Mouse (Mus musculus) embryo, embryonic 10 days (tissue): ENCODE results near the gene Prss46.

Experiments used
- DNase-seq: peaks from one replicate; pipeline ENCODE4 v3.0.0-alpha.2; 2015; ENCODE audit warnings: low spot score

The Prss46 gene

DNA sequence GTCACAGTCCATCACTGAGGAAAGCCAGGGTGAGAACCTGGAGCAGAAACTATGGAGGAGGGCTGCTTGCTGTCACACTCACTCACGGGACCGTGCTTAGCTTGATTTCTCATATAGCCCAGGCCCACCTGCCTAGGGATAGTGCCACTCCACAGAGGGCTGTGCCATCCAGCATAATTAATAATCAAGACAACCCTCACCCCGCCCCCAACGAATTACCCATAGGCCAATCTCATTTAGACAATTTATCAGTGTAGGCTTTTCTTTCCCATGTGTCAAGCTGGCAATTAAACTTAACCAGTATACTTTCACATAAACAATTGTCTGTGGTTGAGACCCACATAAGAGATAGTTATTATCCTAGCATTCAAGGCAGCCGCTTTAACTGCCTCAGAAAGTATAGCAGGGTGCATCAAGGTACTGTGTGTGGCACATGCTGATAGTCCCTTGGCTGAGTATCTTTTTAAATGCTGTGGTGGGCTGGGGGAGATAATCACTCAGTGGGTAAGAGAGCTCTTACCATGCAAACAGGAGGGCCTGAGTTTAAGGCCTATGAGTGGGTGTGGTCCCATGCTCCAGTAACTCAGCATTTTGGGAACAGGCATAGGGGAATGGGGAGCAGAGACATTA lies 14.8 kb downstream of the Prss46 start:
- no peak for DNase-seq

DNA sequence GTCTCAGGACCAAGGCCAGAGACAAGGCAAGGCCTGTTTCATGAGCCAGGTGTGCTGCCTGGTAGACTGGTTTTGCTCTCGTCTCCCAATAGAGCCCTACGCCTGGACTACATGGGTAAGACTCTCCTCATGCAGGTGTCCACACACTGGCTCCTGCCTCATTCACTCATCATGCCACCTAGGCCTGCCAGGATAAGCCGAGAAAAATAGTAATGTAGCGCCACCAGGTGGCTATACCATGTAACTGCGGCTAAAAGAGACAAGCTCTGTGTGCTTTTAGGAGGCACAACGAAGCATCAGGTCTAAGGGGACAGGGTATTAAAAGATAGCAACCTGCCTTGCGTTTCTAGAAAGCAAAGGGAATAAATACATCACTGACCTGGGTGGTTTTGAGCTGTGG lies 26.7 kb downstream of the Prss46 start:
- DNase-seq: peak; percentile 76

DNA sequence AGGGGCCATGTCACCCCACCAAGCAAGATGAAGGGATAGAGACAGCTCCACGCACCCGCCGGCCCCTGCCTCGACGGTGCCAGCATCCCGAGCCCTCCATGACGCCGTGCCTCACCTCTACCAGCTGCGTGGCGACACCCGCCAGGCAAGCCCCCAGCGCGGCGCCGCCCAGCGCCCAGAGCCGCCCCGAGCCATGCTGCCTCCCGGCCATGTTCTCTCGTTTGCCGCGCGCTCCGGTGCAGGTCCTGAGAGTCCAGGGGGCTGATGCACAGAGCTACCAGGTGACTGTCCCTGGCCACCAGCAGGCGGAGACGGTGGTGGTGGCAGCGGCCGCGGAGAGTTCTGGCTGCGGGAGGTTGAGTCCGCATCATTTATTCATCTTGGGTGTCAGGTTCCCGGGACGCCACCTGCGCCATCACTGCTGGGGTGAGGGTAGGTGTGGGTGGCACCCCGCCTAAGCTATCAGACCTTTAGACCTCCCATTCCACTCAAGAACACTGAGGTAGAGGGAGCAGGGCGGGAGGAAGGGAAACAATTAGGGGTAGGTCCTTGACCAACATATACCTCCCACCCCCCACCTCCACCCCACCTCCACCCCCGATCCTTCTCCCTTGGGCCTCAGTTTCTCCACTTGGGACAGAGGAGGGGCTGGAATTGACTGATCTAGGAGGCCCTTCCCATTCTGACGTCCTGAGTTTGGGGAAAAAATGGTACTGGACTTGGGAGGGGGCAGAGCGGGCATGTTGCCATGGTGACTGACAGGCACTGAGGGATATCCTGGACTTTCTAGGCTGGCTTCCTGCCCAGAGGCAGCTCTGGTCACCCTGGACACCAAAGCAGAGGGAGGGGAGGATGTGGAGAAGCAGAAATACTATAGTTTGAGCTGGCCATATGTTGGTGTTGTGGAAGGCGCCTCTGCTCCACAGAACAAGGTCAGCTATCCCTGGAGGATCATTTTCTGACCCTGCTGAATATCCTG lies 29.7 kb downstream of the Prss46 start:
- peak; percentile 39 for DNase-seq

DNA sequence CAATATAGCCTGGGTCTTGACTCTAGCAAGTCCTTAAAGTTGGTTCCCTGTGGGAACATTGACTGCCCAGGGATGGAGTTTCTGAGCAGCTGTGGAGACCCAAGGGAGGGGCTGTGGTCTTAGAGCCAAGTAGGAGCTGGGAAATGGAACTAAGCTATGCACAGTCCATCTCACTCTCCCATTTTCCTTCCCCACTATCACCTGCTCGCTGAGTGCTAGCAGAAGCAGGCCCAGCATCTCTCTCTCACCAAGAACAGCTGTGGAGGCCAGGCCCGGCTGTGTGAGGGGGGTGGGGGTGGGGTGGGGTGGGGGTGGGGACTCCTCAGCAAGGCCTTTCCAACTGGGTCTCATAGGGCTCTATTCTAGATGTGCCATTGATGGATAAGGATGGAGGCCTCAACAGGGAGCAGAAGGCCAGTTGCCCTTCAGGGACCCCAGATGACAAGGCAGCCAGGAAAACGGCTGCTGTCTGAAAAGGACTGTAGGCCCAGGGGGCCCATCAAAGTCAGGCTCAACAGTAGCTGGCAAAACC lies 30.4 kb downstream of the Prss46 start:
- DNase-seq: no peak

DNA sequence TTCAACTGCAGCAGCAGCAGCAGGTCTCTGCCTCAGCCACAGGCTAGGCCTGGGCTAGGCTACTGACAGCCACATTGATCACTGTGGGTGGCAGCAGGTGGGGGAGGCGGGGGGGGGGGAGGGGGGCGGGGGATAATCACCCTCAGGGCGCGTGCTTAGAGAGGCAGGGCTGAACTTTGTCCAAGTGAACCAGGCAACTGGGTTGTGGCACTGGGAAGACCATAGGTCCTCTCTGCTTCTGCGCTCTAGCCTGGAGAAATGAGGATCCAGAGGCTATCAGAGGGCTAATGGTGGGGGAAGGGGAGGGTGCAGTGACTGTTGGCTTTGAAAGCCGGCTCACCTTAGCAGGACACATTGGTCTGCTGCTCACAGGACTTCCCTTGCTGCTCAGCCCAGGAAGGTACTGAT lies 31.0 kb downstream of the Prss46 start:
- DNase-seq: peak; percentile 39

DNA sequence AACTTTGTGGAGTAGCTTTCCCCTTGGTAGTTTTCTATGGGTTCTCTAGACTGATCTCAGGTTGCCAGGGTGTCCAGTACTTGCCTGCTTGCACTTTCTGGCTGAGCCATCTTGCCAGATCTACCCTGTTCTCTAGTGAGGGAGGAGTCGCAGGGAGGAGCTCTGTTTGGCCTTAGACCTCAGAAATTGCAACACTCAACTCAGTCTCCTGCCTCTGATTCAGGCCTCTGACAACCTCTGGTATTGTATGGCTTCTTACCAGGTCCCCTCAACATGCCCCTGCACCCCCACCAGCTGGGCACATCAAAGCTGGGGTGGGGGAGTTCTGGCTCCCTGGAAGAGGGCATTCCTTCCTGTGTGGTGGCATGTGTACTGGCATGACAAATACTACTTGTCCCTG lies 33.0 kb downstream of the Prss46 start:
- DNase-seq: no peak

DNA sequence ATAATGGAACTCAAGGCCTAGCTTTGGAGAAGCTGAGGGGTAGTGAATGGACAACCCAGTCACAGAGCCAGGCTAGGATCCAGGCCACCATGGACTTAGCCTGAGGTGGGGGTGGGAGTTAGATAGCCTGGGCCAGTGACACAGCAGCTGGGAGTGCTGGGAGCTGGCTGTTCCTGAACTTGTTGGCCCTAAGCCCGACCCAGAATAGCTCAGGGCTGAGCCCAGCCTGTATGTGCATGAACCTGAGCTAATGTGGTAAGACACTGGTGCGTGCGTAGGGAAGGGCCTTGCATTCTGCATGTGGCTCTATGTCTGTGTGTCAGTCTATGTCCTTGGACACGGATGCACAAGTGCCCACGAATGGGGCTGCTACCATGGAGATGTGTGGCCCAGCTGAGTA lies 33.6 kb downstream of the Prss46 start:
- DNase-seq: no peak

DNA sequence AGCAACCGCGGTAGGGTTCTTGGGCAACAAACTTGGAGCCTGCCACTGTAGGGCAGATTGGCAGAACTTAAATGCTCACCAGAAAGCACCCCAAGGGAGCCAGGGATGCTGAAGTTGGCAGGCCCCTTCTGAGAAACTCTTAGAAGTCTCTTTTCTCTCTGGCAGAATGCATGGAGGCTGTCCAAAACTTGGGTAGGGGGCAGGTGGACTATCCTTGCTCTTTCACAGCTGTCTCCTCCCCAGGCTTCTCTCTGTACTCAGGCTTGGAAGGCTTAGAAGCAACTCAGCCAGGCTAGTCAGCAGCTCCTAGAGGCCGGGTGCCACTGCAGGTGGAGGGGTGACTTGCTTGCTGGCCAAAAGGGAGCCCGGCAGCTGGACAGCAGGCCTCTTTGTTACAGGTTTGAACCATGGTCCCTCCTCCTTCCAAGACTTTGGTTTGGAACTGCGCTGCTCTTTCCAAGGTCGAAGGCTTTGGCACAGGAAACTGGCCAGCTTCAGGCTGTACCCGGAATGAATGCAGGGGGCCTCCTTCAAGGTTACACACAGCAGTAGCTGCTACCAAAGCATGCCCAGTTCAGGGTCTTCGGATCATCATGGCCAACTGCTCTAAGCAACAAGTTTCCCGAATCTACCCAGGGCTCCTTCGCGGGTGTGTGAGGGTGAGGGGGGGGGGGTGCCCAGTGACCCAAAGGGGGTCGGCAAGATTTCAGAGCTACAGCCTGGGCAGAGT lies 35.0 kb downstream of the Prss46 start, which contains the start of gene Als2cl:
Gene Als2cl (plus strand): TSS at position 680 of the 730 bp plus-strand sequence.
- peak; percentile 31 for DNase-seq

DNA sequence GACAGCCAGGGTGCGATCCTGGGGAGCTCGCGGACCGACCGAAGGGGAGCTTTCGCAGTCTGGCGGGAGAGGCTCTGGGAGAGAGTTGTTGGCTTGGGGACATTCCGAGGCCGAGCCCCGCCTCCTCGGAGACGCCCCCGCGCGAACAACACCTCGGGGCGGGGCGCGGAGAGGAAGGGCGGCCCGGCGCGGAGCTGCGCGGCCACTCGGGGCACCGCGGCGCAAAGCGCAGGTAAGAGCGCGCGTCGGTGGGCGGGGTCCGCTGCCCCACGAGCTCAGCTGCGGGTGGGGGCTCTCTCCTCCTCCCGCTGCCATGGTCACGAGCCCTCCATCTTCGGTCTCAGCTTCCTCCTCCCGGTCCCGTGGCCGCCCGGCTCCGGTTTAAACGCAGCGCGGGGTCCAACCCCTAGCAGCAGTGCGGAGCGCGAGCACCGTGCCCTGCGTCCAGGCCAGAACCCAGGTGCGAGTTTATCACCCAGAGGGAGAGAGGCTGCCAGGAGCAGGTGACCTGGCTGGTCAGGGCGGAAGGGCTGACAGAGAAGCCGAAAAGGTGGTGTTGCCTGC lies 35.8 kb downstream of the Prss46 start, which contains the start of gene Tmie:
Gene Tmie (minus strand): TSS at position 116 of the 564 bp plus-strand sequence.
- peak; percentile 42 for DNase-seq

DNA sequence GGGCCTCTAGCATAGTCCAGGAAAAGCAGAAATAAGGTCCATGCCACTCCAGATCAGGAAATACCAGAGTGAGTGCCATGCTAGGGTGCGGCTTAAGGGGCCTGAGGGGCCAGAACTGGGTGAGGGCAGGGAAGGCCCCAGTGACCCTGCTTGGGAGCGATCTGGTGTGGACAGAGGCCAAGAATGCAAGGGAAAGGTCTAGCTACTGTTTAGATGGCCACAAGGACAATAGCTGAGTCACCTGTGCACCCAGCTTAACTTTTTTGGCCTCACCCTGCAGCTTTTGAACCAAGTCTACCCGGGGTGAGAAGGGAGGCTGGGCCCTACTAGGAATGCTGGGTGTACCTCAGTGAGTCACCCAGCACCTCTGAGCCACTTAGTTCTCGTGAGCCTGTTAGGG lies 36.5 kb downstream of the Prss46 start:
- DNase-seq: no peak

DNA sequence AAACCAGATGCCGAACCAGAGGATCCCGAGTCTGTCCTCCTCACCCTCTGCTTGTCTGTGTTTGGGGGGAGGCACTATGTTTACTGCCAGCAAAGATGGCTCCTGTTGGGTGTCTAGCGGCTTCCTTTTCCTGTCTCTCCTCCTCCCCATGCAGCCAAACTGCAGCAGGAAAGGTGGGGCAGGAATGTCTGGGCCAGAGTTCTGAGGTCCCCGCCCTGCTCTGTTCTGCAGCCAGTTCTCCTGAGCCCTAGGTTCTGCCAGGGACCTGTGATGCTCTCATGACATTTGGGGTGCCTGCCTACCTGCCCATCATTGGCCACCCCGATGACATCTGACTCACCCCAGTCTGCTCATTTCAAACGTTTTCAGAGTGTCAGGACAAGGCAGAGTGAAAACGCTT lies 37.6 kb downstream of the Prss46 start:
- no peak for DNase-seq

DNA sequence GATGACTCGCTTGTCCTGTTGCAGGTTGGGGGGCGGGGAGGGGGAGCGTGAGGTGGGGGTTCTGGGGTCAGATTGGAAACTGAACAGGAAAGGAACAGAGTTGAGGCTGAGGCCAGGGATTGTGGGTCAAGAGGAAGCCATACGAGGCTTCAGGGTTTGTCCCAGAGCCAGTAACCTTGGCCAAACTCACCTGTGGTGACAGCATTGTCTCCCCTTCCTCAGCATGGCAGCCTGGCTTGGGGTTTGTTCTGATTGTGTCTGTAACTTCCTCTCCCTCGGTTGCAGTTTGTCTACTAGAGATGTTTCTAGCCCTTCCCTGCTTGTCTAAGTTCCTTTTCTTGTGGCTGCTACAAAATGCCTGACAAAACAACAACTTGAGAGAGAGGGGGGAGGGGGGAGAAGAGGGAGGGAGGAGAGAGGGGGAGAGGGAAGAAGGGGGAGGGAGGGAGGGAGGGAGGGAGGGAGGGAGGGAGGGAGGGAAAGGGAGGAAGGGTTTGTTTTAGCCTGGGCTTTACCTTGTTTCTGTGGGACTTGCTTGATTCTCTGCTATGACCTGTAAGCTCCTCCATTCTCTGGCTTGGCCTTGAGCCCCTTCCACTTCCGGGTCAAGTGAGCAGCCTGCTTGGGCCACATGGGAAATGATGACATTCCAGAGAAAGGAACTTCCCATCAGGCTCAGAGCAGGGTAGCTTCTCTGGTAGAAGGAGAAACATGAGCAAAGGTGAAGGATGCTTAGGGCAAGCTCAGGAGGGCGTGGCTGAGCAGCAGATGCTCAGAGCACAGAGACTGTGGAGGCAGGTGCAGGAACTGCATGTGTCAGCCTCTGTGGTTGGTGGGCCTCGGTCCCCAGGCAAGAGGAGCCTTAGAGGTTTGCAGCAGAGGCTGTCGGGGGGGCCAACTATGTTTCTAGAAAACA lies 43.3 kb downstream of the Prss46 start:
- no peak for DNase-seq

DNA sequence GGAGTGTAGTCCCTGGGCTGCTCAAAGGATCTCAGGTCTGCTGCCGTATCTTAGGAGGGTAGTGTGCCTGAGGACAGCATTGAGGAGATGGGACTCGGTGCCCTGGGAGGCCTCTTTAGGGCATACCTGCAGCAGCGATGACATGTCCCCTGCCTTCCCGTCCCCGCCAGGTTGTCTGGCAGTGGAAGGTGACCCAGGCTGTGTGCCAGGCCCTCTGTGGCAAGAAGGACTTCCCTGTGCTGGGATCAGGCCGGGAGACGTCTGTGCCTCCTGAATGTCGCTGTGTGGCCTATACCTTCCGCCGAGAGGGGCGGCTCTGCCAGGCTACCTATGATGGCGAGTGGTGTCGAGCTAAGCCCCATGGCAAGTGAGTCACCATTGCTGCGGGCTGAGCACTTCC lies 44.6 kb downstream of the Prss46 start:
- no peak for DNase-seq

DNA sequence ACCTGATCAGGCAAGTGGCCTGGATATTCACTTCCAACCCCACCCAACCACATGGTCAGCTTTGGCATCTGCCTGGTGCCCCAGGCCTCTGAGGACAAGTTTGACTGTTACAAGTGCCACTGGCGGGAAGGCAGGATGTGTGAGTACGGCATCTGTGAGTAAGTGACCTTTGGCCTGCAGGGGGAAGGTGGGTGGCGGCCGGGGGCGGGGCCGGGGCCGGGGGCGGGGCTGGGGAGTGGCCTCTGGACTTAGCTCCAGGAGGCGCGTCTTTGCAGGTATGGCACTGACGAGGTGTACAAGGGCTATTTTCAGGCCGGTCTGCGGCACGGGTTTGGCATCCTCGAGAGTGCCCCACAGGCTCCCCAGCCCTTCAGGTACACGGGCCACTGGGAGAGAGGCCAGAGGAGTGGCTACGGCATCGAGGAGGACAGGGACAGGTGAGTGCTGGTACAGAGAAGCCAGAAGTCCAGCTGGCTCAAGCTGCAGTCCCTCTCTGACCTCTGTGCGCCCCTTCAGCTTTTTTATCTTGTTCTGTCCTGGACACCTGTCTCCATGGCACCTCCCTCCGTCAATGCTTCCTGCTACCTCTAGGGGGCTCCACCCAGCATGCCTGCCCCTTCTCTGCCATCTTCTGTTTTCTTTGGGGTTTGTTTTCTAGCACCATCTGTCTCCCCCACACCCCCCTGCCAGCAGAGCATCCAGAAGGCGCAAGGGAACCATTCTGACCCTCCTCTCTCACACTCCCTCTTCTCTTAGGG lies 45.9 kb downstream of the Prss46 start:
- DNase-seq: peak; percentile 69

DNA sequence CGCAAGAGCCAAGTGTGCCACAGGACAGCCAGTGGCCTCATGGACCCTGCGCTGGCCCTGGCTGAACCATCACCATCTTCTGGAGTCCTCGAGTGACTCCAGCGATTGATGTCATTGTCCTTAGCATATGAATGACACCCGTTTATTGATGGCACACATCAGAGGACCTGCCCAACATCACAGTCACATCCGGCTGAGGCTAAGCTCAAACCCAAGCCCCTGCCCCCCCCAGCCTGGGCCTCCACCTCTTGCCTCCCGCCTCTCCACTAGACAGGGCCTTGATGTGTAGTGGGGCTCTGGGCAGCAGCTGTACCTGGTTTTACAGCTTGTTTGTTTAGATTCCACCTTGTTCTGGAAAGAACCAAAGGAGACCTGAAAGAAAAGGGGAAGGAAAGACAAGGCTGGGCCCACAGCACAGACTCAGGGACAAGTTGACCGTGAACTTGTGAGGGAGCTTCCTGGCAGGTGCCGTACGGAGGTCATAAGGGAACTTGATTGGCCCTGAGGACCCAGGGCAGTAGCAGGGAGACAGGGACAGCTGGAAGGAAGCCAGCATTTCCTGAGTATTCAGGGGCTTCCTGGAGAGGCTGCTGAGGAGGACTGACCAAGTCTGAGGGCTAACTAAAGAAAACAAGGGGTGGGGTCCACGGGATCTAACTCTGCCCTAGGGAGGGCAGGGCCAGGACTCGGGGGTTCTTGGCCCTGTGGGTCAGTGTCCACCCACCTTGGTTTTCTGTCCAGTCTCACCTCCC lies 46.9 kb downstream of the Prss46 start:
- DNase-seq: no peak

DNA sequence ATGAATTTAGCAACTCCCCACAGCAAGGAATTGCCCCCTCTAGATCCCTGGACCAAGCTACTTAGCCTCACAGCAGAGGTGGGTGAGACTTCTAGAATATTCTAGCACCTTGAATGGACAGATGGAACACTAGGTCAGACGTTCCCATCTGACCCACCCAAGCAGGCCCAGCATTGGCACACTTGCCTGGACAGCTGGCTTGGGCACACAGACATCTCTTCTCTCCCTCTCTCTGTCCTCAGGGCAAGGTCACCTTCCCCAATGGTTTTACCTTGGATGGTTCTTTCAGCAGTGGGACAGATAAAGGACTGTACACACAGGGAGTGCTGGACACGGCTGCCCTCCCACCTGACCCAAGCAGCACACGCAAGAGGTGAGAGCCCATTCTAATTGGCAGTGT lies 48.2 kb downstream of the Prss46 start:
- DNase-seq: no peak

DNA sequence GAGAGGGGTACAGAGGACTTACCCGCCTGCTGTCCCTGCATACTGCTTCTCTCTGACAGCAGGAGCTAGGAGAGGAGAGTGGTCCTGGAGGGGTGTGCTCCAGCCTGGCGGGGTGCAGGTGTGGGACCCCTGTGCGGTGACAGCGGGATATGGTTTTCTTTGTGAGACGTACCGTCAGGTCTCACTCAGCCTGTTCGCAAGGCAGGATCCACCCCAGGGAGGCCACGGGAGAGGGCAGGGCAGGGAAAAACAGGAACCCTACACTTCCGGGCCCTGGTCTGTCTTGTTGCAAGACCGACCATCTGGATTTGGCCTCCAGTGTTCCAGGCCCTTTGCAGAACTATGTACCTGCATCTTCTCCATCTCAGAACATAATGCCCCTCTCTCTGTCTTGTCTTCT lies 49.1 kb downstream of the Prss46 start:
- no peak for DNase-seq

DNA sequence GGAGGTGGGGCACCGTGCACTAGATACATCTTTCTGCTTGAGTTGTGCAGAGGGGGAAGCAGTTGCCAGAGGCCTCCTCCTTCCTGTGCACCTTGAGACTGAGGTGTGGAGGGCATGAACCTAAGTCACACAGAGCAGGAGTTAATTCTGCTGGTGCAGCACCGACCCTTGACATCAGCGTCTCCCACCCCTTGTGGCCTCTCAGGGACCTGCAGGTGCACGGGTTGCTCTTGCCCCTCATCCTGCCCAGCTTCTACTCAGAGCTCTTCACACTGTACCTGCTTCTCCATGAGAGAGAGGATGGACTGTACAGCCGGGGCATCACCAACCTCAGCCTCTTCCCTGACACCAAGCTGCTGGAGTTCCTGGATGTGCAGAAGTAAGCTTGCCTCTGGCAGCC lies 51.2 kb downstream of the Prss46 start:
- DNase-seq: no peak

DNA sequence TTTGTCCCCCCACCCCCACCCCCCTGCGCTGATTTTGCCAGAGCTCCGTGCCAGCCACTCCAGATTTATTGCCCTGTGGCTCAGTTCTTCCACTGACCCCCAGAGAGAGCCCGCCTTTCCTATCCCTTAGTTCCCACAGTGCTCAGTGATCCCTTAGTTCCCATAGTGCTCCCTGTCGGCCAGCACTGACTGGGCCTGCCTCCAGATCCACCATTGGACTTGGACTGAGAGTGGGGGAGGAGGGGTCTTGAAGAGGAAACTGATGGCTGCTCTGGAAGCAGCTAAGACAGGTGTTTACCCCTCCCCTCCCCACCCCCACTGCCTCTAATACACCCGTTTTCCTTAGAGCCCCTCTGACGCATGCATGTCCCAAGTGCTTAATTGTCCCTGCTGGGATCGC lies 51.7 kb downstream of the Prss46 start:
- DNase-seq: no peak
